Mouse (Mus musculus): ENCODE data around the gene Me3. TPM values are rescaled to one million over a fixed set of nuclear protein-coding genes. Genes with fewer than 3 reads are reported as not detected.

Gene Me3
- polyA plus RNA-seq, 1 experiment from 2014 or later: 3.5 TPM

GRCm38 (mm10) chr7:89629914-89630313 is 2.3 kb upstream of the Me3 start:
- no peak for ATAC-seq
- WGBS: 66% methylated on average over 3 of the region's 3 CpGs
- no peak overlapping the region for H3K27ac ChIP-seq (ENCODE audit: low read depth, low read length)
- H3K4me1 ChIP-seq (replicated peaks; ENCODE audit: control insufficient read depth, insufficient read depth, low read length): no peaks in the 10 kb centered on the region
- no peak for TF ChIP-seq CTCF (IDR thresholded peaks at IDR 0.05; ENCODE audit: low read depth)
- H3K9ac ChIP-seq (ENCODE audit: low read depth, low read length): no peak overlapping the region
- no peak overlapping the region for H3K4me3 ChIP-seq (ENCODE audit: low read depth, low read length)
- H3K27me3 ChIP-seq (replicated peaks; ENCODE audit: control insufficient read depth, insufficient read depth, low read length): no peaks in the 10 kb centered on the region
- no peak overlapping the region for H3K4me2 ChIP-seq (replicated peaks; ENCODE audit: low read depth)
- no peaks in the 10 kb centered on the region for H3K36me3 ChIP-seq (ENCODE audit: control insufficient read depth, insufficient read depth)
- H3K9me3 ChIP-seq (ENCODE audit: control insufficient read depth): no peaks in the 10 kb centered on the region

- no peak for ATAC-seq
- Histone ChIP-seq H3K27ac (ENCODE audit: low read depth, low read length) (no peak overlapping the region), H3K9ac (ENCODE audit: low read depth, low read length) (no peak overlapping the region), H3K27me3 (replicated peaks; ENCODE audit: control insufficient read depth, insufficient read depth, low read length) (no peaks in the 10 kb centered on the region), H3K36me3 (ENCODE audit: control insufficient read depth, insufficient read depth) (no peaks in the 10 kb centered on the region), H3K4me2 (replicated peaks; ENCODE audit: low read depth) (no peak overlapping the region), H3K9me3 (ENCODE audit: control insufficient read depth) (no peaks in the 10 kb centered on the region), H3K4me3 (ENCODE audit: low read depth, low read length) (no peak overlapping the region), H3K4me1 (replicated peaks; ENCODE audit: control insufficient read depth, insufficient read depth, low read length) (no peaks in the 10 kb centered on the region)
- TF ChIP-seq CTCF (IDR thresholded peaks at IDR 0.05; ENCODE audit: low read depth): no peak
- 69% methylated on average over 3 of the region's 3 CpGs for WGBS
Measured at GRCm38 (mm10) chr7:89630796-89631195, 1.4 kb upstream of the Me3 start.

- no peak overlapping the region for H3K4me2 ChIP-seq (replicated peaks; ENCODE audit: low read depth)
- no peaks in the 10 kb centered on the region for H3K9me3 ChIP-seq (ENCODE audit: control insufficient read depth)
- no peak overlapping the region for H3K9ac ChIP-seq (ENCODE audit: low read depth, low read length)
- H3K36me3 ChIP-seq (ENCODE audit: control insufficient read depth, insufficient read depth): no peaks in the 10 kb centered on the region
- no peak overlapping the region for H3K27ac ChIP-seq (ENCODE audit: low read depth, low read length)
- ATAC-seq: no peak
- 94% methylated on average over 6 of the region's 6 CpGs for WGBS
- no peaks in the 10 kb centered on the region for H3K27me3 ChIP-seq (replicated peaks; ENCODE audit: control insufficient read depth, insufficient read depth, low read length)
- no peaks in the 10 kb centered on the region for H3K4me1 ChIP-seq (replicated peaks; ENCODE audit: control insufficient read depth, insufficient read depth, low read length)
- TF ChIP-seq CTCF (IDR thresholded peaks at IDR 0.05; ENCODE audit: low read depth): no peak
- H3K4me3 ChIP-seq (ENCODE audit: low read depth, low read length): no peak overlapping the region
Measured at GRCm38 (mm10) chr7:89640533-89640932, 8.3 kb downstream of the Me3 start.

DNA sequence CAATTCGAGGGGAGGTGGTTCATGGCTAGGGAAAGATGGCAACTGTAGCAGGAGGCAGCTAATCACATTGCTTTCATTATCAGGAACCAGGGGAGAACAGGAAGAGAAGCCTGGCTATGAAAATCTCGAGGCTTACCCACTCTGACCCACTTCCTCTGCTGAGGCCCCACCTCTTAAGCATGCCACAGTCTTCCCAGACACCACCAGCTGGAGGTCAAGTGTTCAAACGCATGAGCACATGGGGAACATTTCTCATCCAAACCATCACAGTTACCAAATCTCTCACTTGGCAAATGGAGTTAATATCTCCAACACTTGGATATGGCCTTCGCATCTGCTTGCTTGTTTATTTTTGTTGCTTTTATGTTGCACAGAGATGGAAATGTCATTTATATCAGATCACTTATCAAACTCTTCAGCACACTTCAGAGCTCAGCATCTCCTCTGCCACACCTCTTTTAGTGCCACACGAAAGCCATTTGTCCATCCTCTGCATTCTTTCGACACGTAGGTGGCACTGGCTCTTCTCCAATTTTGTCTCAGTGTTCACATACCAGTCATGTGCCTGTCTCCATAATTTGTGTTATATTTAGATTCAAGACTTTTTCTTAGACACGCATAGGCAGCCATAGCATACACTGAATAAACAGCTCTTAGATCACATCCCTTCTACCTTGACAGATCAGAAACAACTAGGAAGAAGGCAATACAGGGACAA is 8.9 kb downstream of the Me3 start:
- no peak overlapping the region for H3K4me2 ChIP-seq (replicated peaks; ENCODE audit: low read depth)
- H3K27me3 ChIP-seq (replicated peaks; ENCODE audit: control insufficient read depth, insufficient read depth, low read length): no peaks in the 10 kb centered on the region
- no peaks in the 10 kb centered on the region for H3K36me3 ChIP-seq (ENCODE audit: control insufficient read depth, insufficient read depth)
- no peak overlapping the region for H3K9ac ChIP-seq (ENCODE audit: low read depth, low read length)
- no peak overlapping the region for H3K27ac ChIP-seq (ENCODE audit: low read depth, low read length)
- no peak for ATAC-seq
- H3K4me3 ChIP-seq (ENCODE audit: low read depth, low read length): no peak overlapping the region
- WGBS: 68% methylated on average over 8 of the region's 8 CpGs
- no peaks in the 10 kb centered on the region for H3K9me3 ChIP-seq (ENCODE audit: control insufficient read depth)
- H3K4me1 ChIP-seq (replicated peaks; ENCODE audit: control insufficient read depth, insufficient read depth, low read length): no peaks in the 10 kb centered on the region
- no peak for TF ChIP-seq CTCF (IDR thresholded peaks at IDR 0.05; ENCODE audit: low read depth)

- ATAC-seq: no peak
- H3K4me2 ChIP-seq (replicated peaks; ENCODE audit: low read depth): no peak overlapping the region
- no peak overlapping the region for H3K27ac ChIP-seq (ENCODE audit: low read depth, low read length)
- TF ChIP-seq CTCF (IDR thresholded peaks at IDR 0.05; ENCODE audit: low read depth): no peak
- no peak overlapping the region for H3K4me3 ChIP-seq (ENCODE audit: low read depth, low read length)
- no peaks in the 10 kb centered on the region for H3K9me3 ChIP-seq (ENCODE audit: control insufficient read depth)
- no peaks in the 10 kb centered on the region for H3K4me1 ChIP-seq (replicated peaks; ENCODE audit: control insufficient read depth, insufficient read depth, low read length)
- no peaks in the 10 kb centered on the region for H3K27me3 ChIP-seq (replicated peaks; ENCODE audit: control insufficient read depth, insufficient read depth, low read length)
- H3K9ac ChIP-seq (ENCODE audit: low read depth, low read length): no peak overlapping the region
- 70% methylated on average over 3 of the region's 3 CpGs for WGBS
- no peaks in the 10 kb centered on the region for H3K36me3 ChIP-seq (ENCODE audit: control insufficient read depth, insufficient read depth)
Measured at GRCm38 (mm10) chr7:89645015-89645414, 12.8 kb downstream of the Me3 start.

DNA sequence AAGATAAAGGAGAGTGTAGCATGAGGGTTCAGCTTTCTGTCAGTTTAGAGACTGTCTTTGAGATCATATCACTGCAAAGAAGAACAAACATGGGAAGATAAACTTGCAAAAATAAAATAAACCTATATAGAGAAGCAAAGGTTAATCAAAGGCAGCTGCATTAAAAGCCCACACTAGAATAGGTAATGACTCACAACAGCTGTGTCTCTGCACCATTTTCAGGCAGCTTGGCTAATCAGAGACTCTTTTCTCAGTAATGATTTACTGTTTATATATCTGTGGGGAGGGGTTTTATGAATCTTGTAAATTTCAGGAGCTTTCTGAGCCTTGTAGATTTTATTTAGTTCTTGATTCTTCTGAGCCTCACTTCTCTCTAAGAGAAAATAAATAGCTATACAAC is 15.7 kb downstream of the Me3 start:
- no peak for TF ChIP-seq CTCF (IDR thresholded peaks at IDR 0.05; ENCODE audit: low read depth)
- Histone ChIP-seq H3K4me3 (ENCODE audit: low read depth, low read length) (no peak overlapping the region), H3K27me3 (replicated peaks; ENCODE audit: control insufficient read depth, insufficient read depth, low read length) (no peaks in the 10 kb centered on the region), H3K27ac (ENCODE audit: low read depth, low read length) (no peak overlapping the region), H3K4me1 (replicated peaks; ENCODE audit: control insufficient read depth, insufficient read depth, low read length) (no peaks in the 10 kb centered on the region), H3K9ac (ENCODE audit: low read depth, low read length) (no peak overlapping the region), H3K4me2 (replicated peaks; ENCODE audit: low read depth) (no peak overlapping the region), H3K9me3 (ENCODE audit: control insufficient read depth) (no peaks in the 10 kb centered on the region), H3K36me3 (ENCODE audit: control insufficient read depth, insufficient read depth) (no peaks in the 10 kb centered on the region)
- ATAC-seq: no peak

DNA sequence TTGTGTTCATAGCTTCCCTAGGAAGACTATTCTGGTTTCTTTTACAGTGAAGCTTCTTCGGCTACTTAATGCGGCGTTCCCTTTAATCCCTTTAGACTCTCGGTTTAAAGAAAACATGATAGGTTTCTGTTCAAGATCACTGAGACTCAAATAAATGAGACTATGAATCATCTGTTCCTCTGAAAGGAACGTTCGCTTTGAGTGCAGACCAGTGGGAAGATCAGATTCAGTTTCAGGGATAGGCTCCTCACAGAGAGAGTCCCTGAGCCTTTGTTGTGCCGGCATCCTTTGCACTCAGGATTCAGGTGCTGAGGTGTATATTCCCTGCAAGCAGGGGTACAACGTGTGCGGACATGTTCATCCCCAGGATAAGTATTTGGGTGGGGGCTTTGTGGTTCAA is 25.0 kb downstream of the Me3 start:
- no peaks in the 10 kb centered on the region for H3K27me3 ChIP-seq (replicated peaks; ENCODE audit: control insufficient read depth, insufficient read depth, low read length)
- H3K27ac ChIP-seq (ENCODE audit: low read depth, low read length): no peak overlapping the region
- H3K9me3 ChIP-seq (ENCODE audit: control insufficient read depth): no peaks in the 10 kb centered on the region
- H3K36me3 ChIP-seq (ENCODE audit: control insufficient read depth, insufficient read depth): no peaks in the 10 kb centered on the region
- no peaks in the 10 kb centered on the region for H3K4me1 ChIP-seq (replicated peaks; ENCODE audit: control insufficient read depth, insufficient read depth, low read length)
- H3K4me3 ChIP-seq (ENCODE audit: low read depth, low read length): no peak overlapping the region
- no peak overlapping the region for H3K9ac ChIP-seq (ENCODE audit: low read depth, low read length)
- TF ChIP-seq CTCF (IDR thresholded peaks at IDR 0.05; ENCODE audit: low read depth): no peak
- no peak for ATAC-seq
- no peak overlapping the region for H3K4me2 ChIP-seq (replicated peaks; ENCODE audit: low read depth)
- WGBS: 75% methylated on average over 9 of the region's 9 CpGs

All from intestine, postnatal 0 days (tissue).